Mouse (Mus musculus): ENCODE measurements around the gene Trim8. TPM values are rescaled to one million over a fixed set of nuclear protein-coding genes. Genes with fewer than 3 reads are reported as not detected.
A peak's percentile ranks its signal among the peaks of the same experiment; 100 is the strongest.

Gene Trim8
- polyA plus RNA-seq, 1 experiment from 2014 or later, result 43.0 TPM

DNA sequence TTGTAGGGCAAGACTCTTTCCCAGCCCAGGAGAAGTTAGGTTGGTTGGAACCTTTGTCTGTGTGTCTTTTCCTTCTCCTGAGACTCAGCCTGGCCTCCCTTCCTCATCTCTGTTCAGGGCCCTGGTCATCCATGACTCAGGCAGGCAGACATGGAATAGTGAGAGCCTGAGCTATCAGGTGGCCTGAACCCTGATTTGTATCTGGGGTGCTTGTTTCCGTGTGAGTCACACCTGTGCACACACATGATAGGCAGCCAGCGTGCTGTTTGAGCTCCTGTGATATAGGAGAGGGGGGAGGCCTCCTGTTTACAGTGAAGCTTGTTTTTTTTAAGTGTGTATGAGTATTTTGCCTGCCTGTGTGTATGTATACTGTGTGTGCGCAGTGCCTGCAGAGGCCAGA lies 7.7 kb downstream of the Trim8 start:
- Histone ChIP-seq H3K27me3 (replicated peaks) (no peaks in the 10 kb centered on the region), H3K27ac (no peak overlapping the region), H3K4me2 (replicated peaks) (peak overlapping the region; percentile 96), H3K4me3 (no peak overlapping the region), H3K4me1 (peaks cover 62% of the 10 kb centered on the region), H3K9ac (peak overlapping the region; percentile 59; the same call in 1 of the 2 replicates), H3K36me3 (peaks cover 69% of the 10 kb centered on the region), H3K9me3 (no peaks in the 10 kb centered on the region)
- no peak for ATAC-seq (ENCODE audit: low FRiP score, low read depth)
- 70% methylated on average over 3 of the region's 3 CpGs for WGBS

DNA sequence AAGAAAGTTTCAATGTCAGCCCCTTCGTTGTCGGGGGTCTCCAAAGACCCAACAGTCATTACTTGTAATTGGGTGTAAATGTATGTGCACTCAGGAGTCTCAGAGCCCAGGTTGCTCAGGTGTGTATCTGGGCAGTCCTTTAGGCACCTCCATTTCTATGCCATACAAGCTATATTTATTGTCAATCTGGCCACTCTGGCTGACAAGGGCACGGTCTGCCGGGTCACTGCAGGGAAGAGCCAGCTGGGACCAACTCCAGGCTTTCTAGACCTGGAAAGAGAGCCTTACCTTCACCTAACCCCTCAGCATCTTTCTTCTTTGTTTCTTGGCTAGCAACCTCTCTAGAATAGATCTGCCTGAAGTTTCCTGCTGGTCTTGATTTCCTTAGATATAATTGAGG lies 8.2 kb downstream of the Trim8 start:
- H3K27ac ChIP-seq, result no peak overlapping the region
- no peaks in the 10 kb centered on the region for H3K9me3 ChIP-seq
- no peak for ATAC-seq (ENCODE audit: low FRiP score, low read depth)
- H3K36me3 ChIP-seq, result peaks cover 74% of the 10 kb centered on the region
- H3K4me3 ChIP-seq, result no peak overlapping the region
- WGBS, result 82% methylated on average over 4 of the region's 4 CpGs
- H3K4me1 ChIP-seq, result peaks cover 57% of the 10 kb centered on the region
- peak overlapping the region; percentile 96; the same call in 1 of the 2 replicates for H3K4me2 ChIP-seq (replicated peaks)
- no peak overlapping the region for H3K9ac ChIP-seq
- H3K27me3 ChIP-seq (replicated peaks), result no peaks in the 10 kb centered on the region

DNA sequence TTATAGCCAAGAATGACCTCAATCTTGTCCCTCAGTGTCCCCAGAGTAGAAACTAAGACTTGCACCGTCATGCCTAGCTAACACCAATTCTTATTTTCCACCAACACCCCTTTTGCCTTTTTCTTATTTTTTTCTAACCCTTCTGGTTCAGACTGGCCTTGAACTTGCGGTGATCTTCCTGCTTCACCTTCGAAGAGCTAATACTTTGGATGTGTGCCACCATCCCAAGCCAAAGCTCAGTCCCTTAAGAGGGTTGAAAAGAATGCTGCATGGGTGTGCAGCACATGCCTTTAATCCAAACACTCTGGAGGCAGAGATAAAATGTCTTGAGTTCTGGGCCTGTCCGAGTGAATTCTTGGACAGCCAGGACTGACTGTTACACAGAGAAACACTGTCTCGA lies 8.9 kb downstream of the Trim8 start:
- no peak overlapping the region for H3K4me3 ChIP-seq
- peaks cover 50% of the 10 kb centered on the region for H3K4me1 ChIP-seq
- no peaks in the 10 kb centered on the region for H3K9me3 ChIP-seq
- ATAC-seq (ENCODE audit: low FRiP score, low read depth), result no peak
- WGBS, result 86% methylated on average over 5 of the region's 5 CpGs
- H3K27ac ChIP-seq, result no peak overlapping the region
- H3K9ac ChIP-seq, result no peak overlapping the region
- H3K36me3 ChIP-seq, result peaks cover 75% of the 10 kb centered on the region
- no peak overlapping the region for H3K4me2 ChIP-seq (replicated peaks)
- no peaks in the 10 kb centered on the region for H3K27me3 ChIP-seq (replicated peaks)

DNA sequence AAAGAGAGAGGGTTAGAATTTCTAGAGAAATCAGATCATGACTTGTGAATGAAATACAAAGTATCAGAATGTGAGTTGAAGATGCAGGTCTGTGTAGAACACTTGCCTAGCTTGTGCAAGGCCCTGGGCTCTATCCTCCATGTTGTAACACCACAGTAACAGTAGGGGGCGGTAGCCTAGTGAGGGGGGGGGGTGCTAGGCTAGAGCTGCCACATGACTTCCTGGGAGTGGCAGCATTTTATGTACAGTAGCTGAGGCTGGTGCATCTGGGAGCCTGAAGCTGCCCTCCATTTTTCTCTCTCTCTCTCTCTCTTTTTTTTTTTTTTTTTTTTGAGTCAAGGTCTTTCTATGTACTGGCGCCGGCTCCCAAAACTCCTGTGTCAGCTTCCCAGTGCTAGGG lies 9.3 kb downstream of the Trim8 start:
- no peak for ATAC-seq (ENCODE audit: low FRiP score, low read depth)
- H3K36me3 ChIP-seq, result peaks cover 74% of the 10 kb centered on the region
- peaks cover 46% of the 10 kb centered on the region for H3K4me1 ChIP-seq
- no peak overlapping the region for H3K27ac ChIP-seq
- H3K27me3 ChIP-seq (replicated peaks), result no peaks in the 10 kb centered on the region
- H3K9ac ChIP-seq, result no peak overlapping the region
- WGBS, result 77% methylated on average over 3 of the region's 3 CpGs
- no peak overlapping the region for H3K4me2 ChIP-seq (replicated peaks)
- no peak overlapping the region for H3K4me3 ChIP-seq
- H3K9me3 ChIP-seq, result no peaks in the 10 kb centered on the region

DNA sequence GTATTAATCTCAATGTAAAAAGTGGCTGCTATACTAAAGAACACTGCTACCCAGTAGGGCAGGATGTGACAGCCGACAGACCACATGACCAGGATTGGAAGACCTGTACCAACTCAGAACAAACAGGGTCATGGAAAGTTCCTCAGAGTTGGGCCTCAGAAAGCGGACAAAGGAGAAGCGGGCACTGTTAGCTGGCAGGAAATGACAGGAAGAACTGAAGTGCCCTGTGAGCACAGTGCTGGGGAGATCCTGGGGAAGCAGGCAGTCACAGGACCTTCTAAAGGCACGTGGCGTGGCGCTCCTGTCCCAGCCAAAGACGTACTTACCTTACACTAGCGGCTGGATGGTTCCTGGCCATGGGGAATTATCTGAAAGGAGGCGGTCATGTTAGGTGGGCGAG lies 9.8 kb downstream of the Trim8 start:
- Histone ChIP-seq H3K9me3 (no peaks in the 10 kb centered on the region), H3K4me2 (replicated peaks) (no peak overlapping the region), H3K4me3 (no peak overlapping the region), H3K36me3 (peaks cover 71% of the 10 kb centered on the region), H3K4me1 (peaks cover 41% of the 10 kb centered on the region), H3K27me3 (replicated peaks) (no peaks in the 10 kb centered on the region), H3K9ac (no peak overlapping the region), H3K27ac (no peak overlapping the region)
- ATAC-seq (ENCODE audit: low FRiP score, low read depth), result no peak
- WGBS, result 91% methylated on average over 10 of the region's 10 CpGs

DNA sequence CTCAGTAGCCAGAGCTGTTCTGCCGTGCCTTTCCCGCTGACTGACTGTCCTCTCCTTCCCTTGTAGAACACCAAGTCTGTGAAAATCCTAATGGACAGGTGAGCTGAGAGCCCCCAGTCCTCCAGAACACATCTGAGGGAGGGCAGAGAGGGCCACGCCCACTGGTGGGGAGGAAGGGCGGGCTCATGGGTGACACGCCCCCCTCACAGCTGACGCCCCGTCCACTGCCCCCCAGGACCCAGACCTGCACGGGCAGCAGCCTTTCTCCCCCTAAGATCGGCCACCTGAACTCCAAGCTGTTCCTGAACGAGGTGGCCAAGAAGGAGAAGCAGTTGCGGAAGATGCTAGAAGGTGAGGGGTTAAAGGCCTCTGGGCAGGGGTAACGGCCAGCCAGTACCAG lies 12.9 kb downstream of the Trim8 start:
- Histone ChIP-seq H3K9ac (no peak overlapping the region), H3K4me1 (peaks cover 34% of the 10 kb centered on the region), H3K4me3 (no peak overlapping the region), H3K27me3 (replicated peaks) (no peaks in the 10 kb centered on the region), H3K9me3 (no peaks in the 10 kb centered on the region), H3K4me2 (replicated peaks) (no peak overlapping the region), H3K36me3 (peaks cover 52% of the 10 kb centered on the region), H3K27ac (no peak overlapping the region)
- 89% methylated on average over 12 of the region's 12 CpGs for WGBS
- no peak for ATAC-seq (ENCODE audit: low FRiP score, low read depth)

DNA sequence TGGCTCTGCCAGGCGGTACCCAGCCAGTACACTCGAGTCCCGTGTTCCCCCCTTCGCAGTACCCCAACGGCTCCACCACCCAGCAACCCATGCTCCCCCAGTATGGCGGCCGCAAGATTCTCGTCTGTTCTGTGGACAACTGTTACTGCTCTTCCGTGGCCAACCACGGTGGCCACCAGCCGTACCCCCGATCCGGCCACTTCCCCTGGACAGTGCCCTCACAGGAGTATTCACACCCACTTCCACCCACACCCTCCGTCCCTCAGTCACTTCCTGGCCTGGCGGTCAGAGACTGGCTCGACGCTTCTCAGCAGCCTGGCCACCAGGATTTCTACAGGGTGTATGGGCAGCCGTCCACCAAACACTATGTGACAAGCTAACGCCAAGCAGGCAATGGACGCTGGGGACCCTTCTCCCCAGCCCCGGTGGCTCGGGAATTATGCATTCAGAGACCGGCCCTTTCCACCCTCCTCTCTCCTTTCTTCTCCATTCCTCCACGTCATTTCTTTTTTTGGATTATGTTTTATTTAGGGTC lies 13.9 kb downstream of the Trim8 start:
- H3K4me1 ChIP-seq, result peaks cover 26% of the 10 kb centered on the region
- H3K36me3 ChIP-seq, result peaks cover 48% of the 10 kb centered on the region
- no peaks in the 10 kb centered on the region for H3K27me3 ChIP-seq (replicated peaks)
- no peak overlapping the region for H3K27ac ChIP-seq
- H3K4me2 ChIP-seq (replicated peaks), result no peak overlapping the region
- H3K9me3 ChIP-seq, result no peaks in the 10 kb centered on the region
- no peak for ATAC-seq (ENCODE audit: low FRiP score, low read depth)
- 95% methylated on average over 24 of the region's 24 CpGs for WGBS
- peak overlapping the region; percentile 1; the same call in 1 of the 2 replicates for H3K4me3 ChIP-seq
- H3K9ac ChIP-seq, result no peak overlapping the region

DNA sequence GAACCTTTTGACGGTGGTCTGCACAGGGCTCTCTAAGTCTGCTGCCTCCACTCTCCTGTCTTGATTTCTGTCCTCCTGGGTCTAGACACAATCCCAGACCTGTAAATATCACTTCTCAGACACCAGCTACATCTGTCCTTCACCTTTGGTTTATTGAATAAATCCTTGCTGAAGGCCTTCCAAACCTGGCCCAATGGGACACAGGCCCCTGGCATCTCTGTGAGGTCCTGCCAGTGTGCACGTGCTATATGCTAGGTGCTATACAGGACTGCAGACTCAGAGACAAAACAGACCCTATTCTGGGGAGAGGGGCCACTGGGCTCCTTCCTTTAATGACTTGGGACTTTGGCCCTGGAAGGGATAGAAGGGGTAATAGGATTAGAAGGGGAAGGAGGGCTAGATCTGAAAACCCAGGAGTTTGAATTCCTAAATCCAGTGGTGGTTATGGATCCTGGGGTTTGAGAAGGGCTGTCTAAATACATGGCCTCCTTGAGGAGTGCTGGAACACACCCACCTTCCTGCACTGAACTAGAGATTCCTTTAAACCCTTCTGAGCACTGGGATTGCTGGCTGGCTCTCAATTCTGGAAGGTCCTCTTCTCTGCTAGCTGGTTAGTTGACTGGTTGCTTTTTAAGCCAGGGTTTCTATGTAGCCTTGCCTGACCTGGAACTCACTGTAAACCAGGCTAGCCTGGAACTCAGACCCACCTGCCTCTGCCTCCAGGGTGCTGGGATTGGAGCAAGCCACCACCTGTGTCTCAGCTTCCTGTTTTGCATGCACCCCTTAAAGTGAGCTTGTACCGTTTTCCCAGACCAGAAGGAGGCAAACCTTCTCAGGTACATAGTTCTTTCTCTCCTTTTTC lies 15.4 kb downstream of the Trim8 start:
- no peaks in the 10 kb centered on the region for H3K9me3 ChIP-seq
- no peak overlapping the region for H3K4me2 ChIP-seq (replicated peaks)
- WGBS, result 67% methylated on average over 3 of the region's 3 CpGs
- no peak overlapping the region for H3K9ac ChIP-seq
- peaks cover 45% of the 10 kb centered on the region for H3K36me3 ChIP-seq
- no peaks in the 10 kb centered on the region for H3K27me3 ChIP-seq (replicated peaks)
- H3K4me1 ChIP-seq, result peaks cover 26% of the 10 kb centered on the region
- H3K4me3 ChIP-seq, result no peak overlapping the region
- ATAC-seq (ENCODE audit: low FRiP score, low read depth), result no peak
- no peak overlapping the region for H3K27ac ChIP-seq

DNA sequence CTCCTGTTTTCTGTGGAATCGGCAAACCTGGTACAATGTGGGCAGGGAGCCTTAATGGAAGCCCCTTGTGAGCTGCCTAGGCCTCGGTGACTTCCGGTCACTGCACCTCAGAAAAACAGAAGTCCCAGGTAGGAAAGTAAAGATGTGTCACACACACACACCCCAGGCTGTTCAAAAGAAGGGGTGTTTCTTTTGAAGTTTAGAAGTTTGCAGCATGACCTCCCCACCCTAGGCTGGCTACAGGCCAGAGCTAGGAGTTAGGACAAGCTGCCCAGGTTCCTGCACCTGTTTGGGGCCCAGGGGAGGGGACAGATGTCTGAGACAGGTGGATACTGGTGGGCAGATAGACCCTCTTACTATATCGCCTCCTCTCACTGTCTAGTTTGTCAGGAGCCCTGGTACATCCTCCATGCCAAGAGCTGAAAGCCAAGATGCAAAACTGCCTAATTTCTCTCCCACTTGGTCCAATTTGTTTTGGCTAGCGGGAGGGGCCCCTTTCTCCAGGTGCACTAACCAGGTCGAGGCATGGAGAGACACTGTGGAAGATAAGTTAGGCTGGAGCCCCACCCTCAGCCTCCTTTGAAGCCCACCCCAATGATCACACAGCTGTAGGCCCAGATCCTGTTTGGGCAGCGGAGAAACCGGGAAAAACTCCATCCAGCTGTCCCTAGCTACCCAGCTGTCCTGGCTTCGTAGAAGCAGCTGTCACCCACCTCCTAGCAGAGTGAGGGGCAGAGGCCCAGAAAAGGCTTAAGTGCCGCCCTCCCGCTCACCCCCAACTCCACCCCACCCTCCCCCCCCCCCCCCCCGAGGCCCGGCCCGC lies 16.2 kb downstream of the Trim8 start:
- Histone ChIP-seq H3K27me3 (replicated peaks) (no peaks in the 10 kb centered on the region), H3K4me3 (peak overlapping the region; percentile 16; the same call in 1 of the 2 replicates)
- peak; percentile 32 for ATAC-seq (ENCODE audit: low FRiP score, low read depth)

DNA sequence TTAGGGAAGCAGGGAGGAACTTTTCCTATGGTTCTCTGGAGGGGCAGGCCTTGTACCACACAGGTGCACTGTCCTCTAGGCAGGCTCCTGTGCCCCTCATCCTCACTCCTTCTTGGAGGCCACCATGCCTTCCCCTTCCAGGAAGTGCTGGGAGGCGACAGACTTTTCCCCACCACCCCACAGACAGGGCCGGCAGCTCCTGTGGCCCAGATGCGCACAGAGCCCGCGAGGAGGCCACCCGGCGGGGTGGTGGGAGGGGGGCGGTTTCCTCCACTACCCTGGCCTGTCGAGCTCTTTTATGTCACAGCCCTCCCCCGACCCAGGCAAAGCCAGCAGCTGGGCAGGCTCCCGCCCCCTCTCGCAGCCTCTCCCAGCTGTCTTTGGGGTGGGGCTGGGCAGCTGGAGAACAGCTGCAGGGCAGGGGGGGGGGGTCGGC lies 16.9 kb downstream of the Trim8 start:
- H3K27ac ChIP-seq, result peak overlapping the region; percentile 15
- peak; percentile 65 for ATAC-seq (ENCODE audit: low FRiP score, low read depth)
- H3K4me2 ChIP-seq (replicated peaks), result peak overlapping the region; percentile 53
- peak overlapping the region; percentile 26 for H3K9ac ChIP-seq
- peaks cover 30% of the 10 kb centered on the region for H3K36me3 ChIP-seq
- H3K9me3 ChIP-seq, result no peaks in the 10 kb centered on the region
- H3K4me1 ChIP-seq, result peaks cover 36% of the 10 kb centered on the region
- H3K4me3 ChIP-seq, result peak overlapping the region; percentile 16; the same call in 1 of the 2 replicates
- under 1% methylated on average over 13 of the region's 13 CpGs for whole genome bisulfite sequencing
- H3K27me3 ChIP-seq (replicated peaks), result no peaks in the 10 kb centered on the region

More for the DNA sequence above, 16.2 kb downstream of the Trim8 start:
- peaks cover 36% of the 10 kb centered on the region for H3K36me3 ChIP-seq
- H3K9me3 ChIP-seq, result no peaks in the 10 kb centered on the region
- WGBS, result 37% methylated on average over 9 of the region's 14 CpGs
- peak overlapping the region; percentile 53 for H3K4me2 ChIP-seq (replicated peaks)
- peak overlapping the region; percentile 15 for H3K27ac ChIP-seq
- H3K9ac ChIP-seq, result peak overlapping the region; percentile 26
- peaks cover 30% of the 10 kb centered on the region for H3K4me1 ChIP-seq

DNA sequence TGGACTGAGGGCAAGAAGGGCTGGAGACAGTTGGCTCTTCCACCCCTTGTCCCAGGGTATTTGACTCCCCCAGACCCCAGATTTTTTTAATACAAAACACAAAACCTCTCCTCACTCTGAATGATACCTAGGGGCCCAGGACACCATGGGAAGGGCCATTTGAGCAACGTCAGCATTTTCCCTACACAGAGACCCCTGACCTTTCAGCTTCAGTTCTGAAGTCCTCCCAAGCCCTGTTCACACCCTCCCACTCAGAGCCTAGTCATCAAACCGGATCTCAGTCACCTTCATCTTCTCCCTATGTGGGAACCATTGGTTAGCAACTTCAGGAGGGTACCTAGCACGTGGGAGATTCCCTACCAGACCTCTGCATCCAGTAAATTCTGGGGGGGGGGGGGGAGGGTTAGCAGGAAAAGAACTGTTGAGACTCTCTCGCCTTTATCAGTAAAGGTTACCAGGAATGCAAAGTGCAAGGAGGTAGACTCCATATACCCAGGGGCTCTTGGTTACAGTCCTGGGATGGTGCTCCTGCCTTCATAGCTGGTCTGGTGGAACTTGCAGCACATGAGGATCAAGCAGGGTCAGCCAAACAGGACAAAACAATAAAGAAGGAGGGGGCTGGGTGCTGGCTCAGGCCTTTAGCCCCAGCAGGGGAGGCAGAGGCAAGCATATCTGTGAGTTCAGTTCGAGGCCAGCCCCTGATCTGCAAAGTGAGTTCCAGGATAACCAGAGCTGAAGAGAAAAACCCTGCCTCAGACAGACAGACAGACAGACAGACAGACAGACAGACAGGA lies 17.5 kb downstream of the Trim8 start:
- peaks cover 23% of the 10 kb centered on the region for H3K36me3 ChIP-seq
- no peaks in the 10 kb centered on the region for H3K27me3 ChIP-seq (replicated peaks)
- no peak overlapping the region for H3K9ac ChIP-seq
- no peaks in the 10 kb centered on the region for H3K9me3 ChIP-seq
- H3K4me3 ChIP-seq, result no peak overlapping the region
- H3K4me2 ChIP-seq (replicated peaks), result peak overlapping the region; percentile 53
- whole genome bisulfite sequencing, result 17% methylated on average over 5 of the region's 5 CpGs
- peaks cover 43% of the 10 kb centered on the region for H3K4me1 ChIP-seq
- peak overlapping the region; percentile 15 for H3K27ac ChIP-seq
- ATAC-seq (ENCODE audit: low FRiP score, low read depth), result no peak

All from neural tube, embryonic 12.5 days (tissue).